Mouse (Mus musculus) C2C12 (cell line): ENCODE measurements around the gene Hsd17b14. TPM values are rescaled to one million over a fixed set of nuclear protein-coding genes. Genes with fewer than 3 reads are reported as not detected.

Source experiments
- H3K27me3 ChIP-seq: one replicate; pipeline ENCODE4 v1.6.1; 2011; ENCODE audit not compliant: control insufficient read depth, insufficient read depth, insufficient read length
- H3K36me3 ChIP-seq: one replicate; pipeline ENCODE4 v1.6.1; 2011; ENCODE audit not compliant: control insufficient read depth, insufficient read depth
- H3K4me3 ChIP-seq: one replicate; pipeline ENCODE4 v1.5.1; 2011; ENCODE audit warnings: mild to moderate bottlenecking, control low read depth; ENCODE audit not compliant: poor library complexity, insufficient read depth, severe bottlenecking
- H3K79me2 ChIP-seq: one replicate; pipeline ENCODE4 v1.6.1; 2011; ENCODE audit not compliant: control insufficient read depth, insufficient read depth
- H3K79me3 ChIP-seq: one replicate; pipeline ENCODE4 v1.6.1; 2011; ENCODE audit warnings: low read depth, control low read depth
- H3ac ChIP-seq: one replicate; pipeline ENCODE3; 2011; ENCODE audit warnings: low read depth; ENCODE audit not compliant: control insufficient read depth, insufficient read length
- CEBPB ChIP-seq: IDR thresholded peaks from one replicate; pipeline ENCODE4 v1.6.1; 2011; ENCODE audit warnings: low read depth, mild to moderate bottlenecking, control low read depth, moderate library complexity
- CTCF ChIP-seq: IDR thresholded peaks from one replicate; pipeline ENCODE4 v1.5.1; 2011; ENCODE audit not compliant: control insufficient read depth, insufficient read depth, insufficient read length
- FOSL1 ChIP-seq: IDR thresholded peaks from one replicate; pipeline ENCODE4 v1.8.0; 2011; ENCODE audit warnings: mild to moderate bottlenecking, low read length; ENCODE audit not compliant: poor library complexity, insufficient read depth, severe bottlenecking
- MAX ChIP-seq: IDR thresholded peaks from one replicate; pipeline ENCODE4 v1.6.1; 2011; ENCODE audit warnings: mild to moderate bottlenecking, control low read depth
- MYOD1 ChIP-seq: IDR thresholded peaks from one replicate; pipeline ENCODE4 v1.6.1; 2011; ENCODE audit warnings: low read depth; ENCODE audit not compliant: control insufficient read depth, insufficient read length
- MYOG ChIP-seq: IDR thresholded peaks from one replicate; pipeline ENCODE4 v1.6.1; 2011; ENCODE audit not compliant: control insufficient read depth, insufficient read length; ENCODE audit errors: extremely low read depth
- USF1 ChIP-seq: IDR thresholded peaks from one replicate; pipeline ENCODE4 v1.6.1; 2011; ENCODE audit warnings: low read depth, mild to moderate bottlenecking, control low read depth, moderate library complexity
- polyA plus RNA-seq: library from polyadenylated mRNA; unstranded; fragments of >200 nt; fragmentation: generic; extraction: Trizol; gene quantifications from one replicate; pipeline ENCODE4 v1.2.1, GENCODE M21; 2012; ENCODE audit warnings: missing spikeins

The Hsd17b14 gene
- polyA plus RNA-seq, 1 experiment: 1.7 TPM

GRCm38 (mm10) chr7:45573954-45574353 lies 19.3 kb downstream of the Hsd17b14 start:
- peaks cover 5% of the 10 kb centered on the region for H3K36me3 ChIP-seq
- no peaks in the 10 kb centered on the region for H3K79me3 ChIP-seq
- H3ac ChIP-seq: no peak overlapping the region
- no peaks in the 10 kb centered on the region for H3K27me3 ChIP-seq
- TF ChIP-seq FOSL1 (no peak), CEBPB (no peak), USF1 (no peak), MAX (no peak), CTCF (no peak), MYOD1 (no peak), MYOG (no peak)
- peaks cover 9% of the 10 kb centered on the region for H3K79me2 ChIP-seq
- no peak overlapping the region for H3K4me3 ChIP-seq

GRCm38 (mm10) chr7:45574472-45575379 lies 20.0 kb downstream of the Hsd17b14 start:
- Histone ChIP-seq H3K27me3 (no peaks in the 10 kb centered on the region), H3K79me2 (peaks cover 9% of the 10 kb centered on the region), H3ac (no peak overlapping the region), H3K79me3 (no peaks in the 10 kb centered on the region), H3K4me3 (no peak overlapping the region), H3K36me3 (peaks cover 5% of the 10 kb centered on the region)
- TF ChIP-seq MYOG: no peak
- no peak for TF ChIP-seq MYOD1
- no peak for TF ChIP-seq FOSL1
- no peak for TF ChIP-seq MAX
- TF ChIP-seq CTCF: no peak
- no peak for TF ChIP-seq USF1
- TF ChIP-seq CEBPB: no peak

- Histone ChIP-seq H3K79me2 (no peaks in the 10 kb centered on the region), H3K36me3 (no peaks in the 10 kb centered on the region), H3K4me3 (no peak overlapping the region), H3K79me3 (no peaks in the 10 kb centered on the region), H3K27me3 (no peaks in the 10 kb centered on the region), H3ac (no peak overlapping the region)
- TF ChIP-seq FOSL1: no peak
- TF ChIP-seq MYOG: no peak
- TF ChIP-seq CEBPB: no peak
- no peak for TF ChIP-seq CTCF
- no peak for TF ChIP-seq USF1
Measured at GRCm38 (mm10) chr7:45585923-45586322, 31.2 kb downstream of the Hsd17b14 start.

GRCm38 (mm10) chr7:45587631-45588592 lies 33.2 kb downstream of the Hsd17b14 start:
- Histone ChIP-seq H3K79me2 (no peaks in the 10 kb centered on the region), H3K4me3 (no peak overlapping the region), H3K79me3 (no peaks in the 10 kb centered on the region), H3K36me3 (no peaks in the 10 kb centered on the region), H3ac (no peak overlapping the region), H3K27me3 (no peaks in the 10 kb centered on the region)
- no peak for TF ChIP-seq FOSL1
- no peak for TF ChIP-seq USF1
- no peak for TF ChIP-seq CEBPB
- no peak for TF ChIP-seq MYOG
- TF ChIP-seq CTCF: no peak
- TF ChIP-seq MYOD1: no peak

- H3K79me2 ChIP-seq: no peaks in the 10 kb centered on the region
- H3K27me3 ChIP-seq: no peaks in the 10 kb centered on the region
- no peak overlapping the region for H3K4me3 ChIP-seq
- H3K79me3 ChIP-seq: no peaks in the 10 kb centered on the region
- H3ac ChIP-seq: no peak overlapping the region
- TF ChIP-seq MAX: no peak
- TF ChIP-seq CTCF: peak; percentile 66
- H3K36me3 ChIP-seq: no peaks in the 10 kb centered on the region
Measured at GRCm38 (mm10) chr7:45589173-45589572, 34.5 kb downstream of the Hsd17b14 start.
